Mouse (Mus musculus) neural tube, embryonic 10.5 days (tissue): ENCODE data around the gene Nup214.

ENCODE experiments used
- DNase-seq: peaks from one replicate; pipeline ENCODE4 v3.0.0-alpha.2; 2017; ENCODE audit warnings: low spot score; ENCODE audit errors: extremely low spot score

Gene Nup214

DNA sequence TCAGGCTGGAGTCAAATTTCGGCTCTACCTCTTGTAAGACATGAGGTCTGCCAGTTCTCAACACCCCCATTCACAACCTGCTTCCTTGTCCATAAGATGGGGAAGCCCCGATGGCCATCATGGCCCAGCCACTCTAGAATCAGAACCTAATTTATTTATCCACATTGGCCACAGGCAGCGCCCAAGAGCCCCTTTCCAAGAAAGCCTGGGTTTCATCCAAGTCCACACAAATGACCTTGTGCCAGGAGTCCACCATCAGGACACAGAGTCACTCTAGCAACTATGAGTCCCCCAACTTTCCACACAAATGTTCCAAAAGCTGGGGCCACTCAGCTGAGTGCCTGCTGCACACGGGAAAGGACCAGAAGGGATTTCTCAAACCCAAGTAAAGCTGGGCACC is 91.8 kb downstream of the Nup214 start:
- DNase-seq: no peak

DNA sequence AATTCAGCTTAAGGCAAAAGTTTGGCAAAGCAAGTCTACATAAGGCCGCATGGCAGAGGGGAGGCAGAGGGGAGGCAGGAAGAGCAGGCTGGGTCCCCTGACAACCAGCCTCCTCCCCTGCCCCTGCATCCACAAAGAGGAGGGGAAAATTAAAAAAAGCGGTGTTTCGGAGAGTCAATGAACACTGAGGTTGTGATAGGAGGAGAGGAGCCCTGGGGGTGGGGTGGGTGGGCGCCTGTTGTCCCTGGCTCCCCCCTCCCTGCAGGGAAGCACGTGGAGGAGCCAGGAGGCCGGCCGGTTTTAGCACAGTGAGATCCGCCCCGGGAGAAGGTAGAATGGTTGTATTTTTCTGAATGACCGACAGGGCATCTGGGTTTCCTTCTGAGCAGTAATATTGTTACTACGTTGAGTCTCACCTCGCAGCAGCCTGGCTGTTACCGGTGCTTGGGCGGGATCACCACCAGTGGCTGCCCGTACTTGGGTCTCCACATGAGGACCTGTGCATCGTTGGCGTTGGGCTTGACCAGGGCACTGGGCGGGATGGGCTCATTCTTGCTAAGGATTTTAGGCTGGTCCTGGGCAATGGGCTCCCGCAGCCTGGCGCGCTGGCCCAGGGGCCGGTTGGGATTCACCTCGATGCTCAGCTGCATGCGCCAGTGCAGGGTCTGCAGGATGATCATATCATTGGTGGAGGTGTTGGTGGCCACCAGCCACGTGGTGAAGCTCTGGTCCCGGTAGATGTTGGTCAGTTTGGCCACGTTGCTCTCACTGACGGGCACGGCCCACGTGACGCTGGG is 94.8 kb downstream of the Nup214 start:
- no peak for DNase-seq

DNA sequence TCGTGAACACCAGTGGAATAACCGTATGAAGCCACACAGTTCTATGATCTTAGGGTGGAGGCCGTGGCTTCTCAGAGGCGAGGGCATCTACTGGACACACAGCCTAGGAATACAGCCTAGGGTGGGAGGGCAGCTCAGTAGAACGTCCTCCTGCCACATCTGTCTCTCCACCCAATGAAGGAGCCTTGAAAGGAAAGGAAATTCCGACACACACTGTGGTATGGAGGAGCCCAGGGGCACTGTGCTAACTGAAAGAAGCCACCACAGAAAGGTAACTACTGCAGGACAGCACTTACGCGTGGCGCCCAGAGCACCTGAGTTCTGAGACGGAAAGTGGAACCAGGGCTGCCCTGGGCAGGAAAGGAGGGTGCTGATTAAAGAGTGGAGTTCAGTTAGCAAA is 96.5 kb downstream of the Nup214 start:
- no peak for DNase-seq

DNA sequence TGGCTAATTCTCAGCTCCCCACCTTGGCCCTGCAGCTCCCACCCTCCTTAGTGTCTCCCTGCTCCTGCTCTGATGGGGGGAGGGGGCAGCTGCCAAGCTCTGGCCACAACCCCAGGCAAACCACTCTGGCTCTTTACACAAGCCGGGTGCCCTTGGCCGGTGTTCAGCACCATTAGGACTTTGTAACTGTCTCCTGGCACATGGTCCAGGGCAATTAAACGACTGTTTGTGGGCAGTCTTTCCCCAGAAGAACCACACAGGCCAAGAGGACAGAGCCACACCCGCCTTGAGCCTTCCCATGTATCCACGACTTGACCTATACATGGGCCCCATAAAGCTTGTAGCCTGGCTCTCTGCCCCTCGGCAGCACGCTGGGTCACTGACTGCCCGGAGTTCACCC is 100.2 kb downstream of the Nup214 start:
- no peak for DNase-seq

DNA sequence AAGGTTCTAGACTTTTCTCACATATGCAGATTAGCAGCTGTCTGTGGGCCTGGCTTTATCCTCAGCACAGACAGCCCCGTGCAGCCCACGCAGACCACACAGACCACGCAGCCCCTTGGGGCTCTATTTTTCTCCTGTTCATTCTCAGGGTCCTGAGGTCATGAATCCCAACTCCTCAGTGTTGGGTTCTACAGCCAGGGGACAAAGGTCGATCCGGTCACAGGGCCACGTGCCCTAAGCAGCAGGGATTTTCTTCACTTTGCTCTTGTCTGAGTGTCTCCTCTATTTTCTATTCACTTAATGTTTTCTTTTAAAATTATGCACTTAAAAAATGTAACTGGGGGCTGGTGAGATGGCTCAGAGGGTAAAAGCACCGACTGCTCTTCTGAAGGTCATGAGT is 101.1 kb downstream of the Nup214 start:
- DNase-seq: no peak

DNA sequence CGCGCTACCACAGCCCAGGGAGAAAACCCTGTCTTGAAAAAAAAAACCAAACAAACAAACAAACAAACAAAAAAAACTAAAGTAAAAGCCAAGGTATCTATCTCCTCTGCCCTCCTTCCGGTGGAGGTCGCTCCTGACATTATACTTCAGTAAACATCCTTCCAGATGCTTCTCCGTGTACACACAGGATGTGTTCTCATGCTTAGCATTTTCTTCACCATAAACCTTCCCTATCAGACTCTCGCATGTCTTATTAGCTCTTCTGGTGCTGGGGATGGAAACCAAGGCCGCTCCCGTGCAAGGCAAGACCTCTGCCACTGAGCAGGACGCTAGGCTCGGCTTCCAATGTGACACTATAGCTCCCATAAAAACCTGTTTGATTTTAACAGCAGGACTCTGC is 103.5 kb downstream of the Nup214 start:
- DNase-seq: no peak

DNA sequence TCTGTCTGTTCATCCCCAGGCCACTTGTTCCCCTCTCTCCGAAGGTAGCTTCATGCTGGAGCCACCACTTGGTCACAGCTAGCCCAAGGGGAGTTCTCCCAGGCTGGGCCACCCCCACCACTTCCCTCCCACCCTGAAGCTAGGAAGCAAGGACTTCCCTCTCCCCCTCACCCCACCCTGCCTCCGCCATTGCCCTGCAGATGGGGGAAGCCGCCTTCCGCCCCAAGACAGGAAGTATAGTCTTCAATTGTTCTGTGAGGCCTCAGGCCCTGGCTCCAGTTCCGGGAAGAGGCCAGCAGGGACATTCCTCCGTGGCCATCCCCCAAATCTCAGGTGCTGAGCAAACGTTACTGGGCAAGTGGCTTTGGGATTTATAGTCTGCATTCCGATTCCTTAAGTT is 104.3 kb downstream of the Nup214 start:
- no peak for DNase-seq

DNA sequence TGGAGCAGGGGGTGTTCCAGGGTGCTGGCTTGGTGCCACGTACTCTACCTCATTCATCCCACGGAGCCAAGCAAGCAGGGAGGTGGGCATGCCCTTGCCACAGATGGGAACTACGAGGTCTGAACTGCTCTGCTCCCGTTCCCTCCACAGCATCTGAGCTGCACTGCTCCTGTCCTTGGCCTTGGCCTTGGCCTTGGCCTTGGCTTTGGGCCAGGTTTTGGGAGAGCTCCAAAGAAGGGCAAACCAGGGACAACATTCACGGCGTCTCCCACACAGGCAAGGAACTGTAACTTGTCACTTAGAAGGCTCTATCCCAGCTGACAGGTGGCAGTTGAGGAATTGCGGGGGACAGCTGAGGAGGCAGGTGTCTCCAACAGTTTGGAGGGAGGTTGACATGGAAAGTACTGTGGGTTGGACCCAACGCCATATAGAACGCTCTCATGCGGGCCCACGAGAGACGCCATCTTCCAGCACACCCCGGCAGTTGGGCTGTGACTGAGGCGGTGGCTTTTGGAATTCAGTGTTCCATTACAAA is 105.0 kb downstream of the Nup214 start:
- no peak for DNase-seq

DNA sequence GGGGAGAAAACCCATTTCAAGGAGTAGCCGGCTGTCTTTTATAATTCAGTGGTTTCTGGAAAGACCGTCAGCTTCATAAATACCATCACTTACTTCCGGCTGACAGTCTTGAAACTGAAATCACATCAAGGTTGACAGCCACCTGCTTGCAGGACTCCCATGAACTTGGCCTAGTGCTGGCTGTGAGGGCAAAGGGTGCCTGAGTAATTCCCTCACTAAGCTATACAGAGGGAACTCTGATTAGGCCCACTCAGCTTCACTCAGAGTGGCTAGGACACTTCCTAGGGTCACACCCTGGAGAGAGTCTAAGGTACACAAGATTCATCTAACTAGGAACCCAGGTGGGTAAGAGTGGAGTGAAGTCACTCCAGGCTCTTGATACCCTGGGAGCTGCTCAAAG is 106.4 kb downstream of the Nup214 start:
- no peak for DNase-seq

DNA sequence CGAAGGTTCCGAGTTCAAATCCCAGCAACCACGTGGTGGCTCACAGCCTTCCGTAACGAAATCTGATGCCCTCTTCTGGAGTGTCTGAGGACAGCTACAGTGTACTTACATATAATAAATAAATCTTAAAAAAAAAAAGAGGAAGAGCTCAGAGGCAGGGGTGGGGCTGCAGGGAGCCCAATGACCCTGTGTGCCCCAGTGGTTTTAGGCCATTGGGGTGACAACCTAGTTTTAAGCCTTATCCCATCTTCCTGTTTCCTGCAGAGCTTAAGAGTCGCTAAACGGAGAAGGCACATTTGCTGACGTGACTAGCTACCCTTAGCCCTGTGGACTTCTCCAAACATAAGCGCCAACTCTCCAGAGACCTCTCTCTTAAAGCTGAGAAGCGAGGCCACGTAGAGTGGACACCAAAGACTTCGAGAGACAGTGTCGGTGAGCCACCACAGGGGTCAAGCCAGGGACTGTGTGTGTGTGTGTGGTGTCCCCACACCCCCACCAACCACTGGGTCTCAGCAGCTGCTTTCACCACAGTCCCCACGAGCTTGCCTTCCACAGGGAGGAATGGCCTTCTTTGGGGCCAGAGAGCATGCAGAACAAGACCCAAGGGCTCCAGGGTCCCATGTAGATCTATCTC is 107.2 kb downstream of the Nup214 start:
- DNase-seq: no peak

DNA sequence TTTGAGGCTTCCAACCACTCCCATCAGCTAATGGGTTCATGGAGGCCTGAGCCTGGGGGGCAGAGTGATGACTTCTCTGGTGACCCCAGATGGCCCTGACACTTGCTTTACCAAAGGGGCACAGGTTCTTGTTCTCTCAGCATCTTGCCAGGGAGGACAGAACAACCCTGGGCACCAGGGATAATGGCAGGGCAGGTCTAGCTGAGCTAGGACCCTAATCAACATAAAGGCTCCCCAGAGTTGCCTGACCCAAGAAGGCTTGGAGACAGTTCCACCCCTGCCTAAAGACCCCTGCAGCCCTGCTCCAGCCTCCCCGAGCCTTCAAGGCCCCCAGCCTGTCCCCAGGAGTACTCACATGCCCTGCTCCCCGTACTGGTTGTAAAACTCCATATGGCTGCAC is 108.0 kb downstream of the Nup214 start:
- no peak for DNase-seq

DNA sequence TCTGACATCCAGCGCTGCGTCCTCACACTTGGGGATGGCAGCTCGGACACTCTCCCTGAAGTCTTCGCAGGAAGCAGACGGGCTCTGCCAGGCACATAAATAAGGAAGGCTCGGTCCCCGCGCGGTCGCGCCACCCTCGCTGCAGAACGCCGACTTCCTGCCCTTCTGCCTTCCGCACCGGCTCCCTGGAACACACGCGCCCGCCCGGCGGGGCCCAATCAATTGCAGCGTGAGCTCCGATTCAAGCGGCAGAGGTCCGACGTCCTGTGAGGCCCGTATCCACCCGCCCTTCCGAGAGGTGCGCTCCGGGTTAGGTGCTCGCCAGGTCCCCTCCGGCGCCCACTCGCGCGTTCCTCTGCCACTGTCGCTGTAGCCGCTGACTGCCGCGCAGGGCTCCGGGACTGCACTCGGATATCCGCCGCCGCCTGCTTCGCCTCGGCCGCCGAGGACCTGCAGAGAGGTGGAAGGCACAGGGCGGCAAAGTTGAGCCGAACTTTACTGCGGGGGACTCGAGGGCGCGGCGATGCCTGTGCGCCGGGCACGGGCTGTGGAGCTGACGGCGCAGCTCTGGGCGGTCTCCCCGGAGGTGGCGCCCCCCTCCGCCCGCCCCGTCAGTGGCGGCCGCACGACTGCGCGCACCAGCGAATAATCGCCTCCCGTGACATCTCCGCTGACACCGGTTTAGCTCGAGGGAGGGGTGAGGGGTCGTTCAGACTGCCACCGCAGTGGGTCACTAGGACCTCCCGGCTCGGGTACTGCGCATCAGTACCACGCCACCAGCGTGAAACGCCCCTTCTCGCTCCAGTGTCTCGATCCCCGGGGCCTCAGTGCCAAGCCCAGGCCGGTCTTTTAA is 109.1 kb downstream of the Nup214 start:
- peak; percentile 57 for DNase-seq

DNA sequence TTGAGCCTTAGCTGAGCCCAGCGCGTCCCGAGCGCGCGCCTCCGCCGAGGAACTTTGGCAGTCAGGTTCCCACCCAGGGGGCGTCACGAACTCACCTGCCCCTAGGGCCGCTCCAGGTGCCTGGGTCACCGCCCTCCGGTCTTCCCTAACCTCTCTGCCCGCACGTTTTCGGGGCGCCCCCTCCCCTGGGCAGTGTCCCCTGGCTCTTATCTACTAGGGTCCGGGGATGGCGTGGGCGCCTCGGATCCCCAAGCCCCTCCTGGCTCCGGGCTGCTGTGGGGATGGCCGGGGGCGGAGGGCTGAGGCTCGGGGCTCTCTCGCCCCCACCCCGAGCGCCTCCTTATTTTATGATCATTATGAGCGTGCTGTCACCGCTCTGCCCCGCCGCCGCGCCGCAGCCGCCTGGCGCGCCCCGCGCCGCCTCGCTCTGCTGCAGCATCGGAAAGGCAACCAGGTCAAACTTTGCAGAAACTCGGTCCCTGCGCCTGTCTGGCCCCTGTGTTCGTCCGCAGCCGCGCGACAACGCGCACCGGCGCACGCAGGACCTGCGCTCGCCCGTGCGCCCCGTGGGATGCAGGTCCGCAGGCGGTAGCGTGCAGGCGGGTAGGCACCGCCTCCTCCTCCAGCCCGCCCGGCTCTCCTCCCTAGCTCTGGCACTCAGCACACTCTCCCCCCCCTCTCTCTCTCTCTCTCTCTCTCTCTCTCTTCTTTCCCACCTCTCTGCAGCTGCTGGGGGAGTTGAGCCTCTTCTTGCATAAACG is 110.1 kb downstream of the Nup214 start, which contains the start of gene Fam78a:
Gene Fam78a, minus strand, starts transcription at position 747 of the 761 bp plus-strand sequence.
- peak; percentile 63 for DNase-seq

DNA sequence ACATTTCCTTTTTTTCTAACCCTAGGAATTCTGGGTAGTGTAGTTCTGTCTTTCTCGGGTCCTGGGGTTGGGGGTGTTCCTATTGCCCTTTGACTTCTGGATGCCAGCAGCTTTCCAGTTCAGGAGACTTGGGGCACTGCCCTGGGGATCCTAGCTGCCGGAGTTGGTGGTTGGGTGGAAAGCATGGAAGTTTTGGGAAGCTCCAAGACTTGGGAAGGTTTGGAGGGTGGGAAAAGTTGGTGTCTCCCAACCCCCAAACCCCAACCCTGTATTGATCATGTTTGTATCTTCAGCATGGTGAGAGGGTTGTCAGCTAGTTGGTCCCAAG is 110.6 kb downstream of the Nup214 start:
- DNase-seq: no peak

DNA sequence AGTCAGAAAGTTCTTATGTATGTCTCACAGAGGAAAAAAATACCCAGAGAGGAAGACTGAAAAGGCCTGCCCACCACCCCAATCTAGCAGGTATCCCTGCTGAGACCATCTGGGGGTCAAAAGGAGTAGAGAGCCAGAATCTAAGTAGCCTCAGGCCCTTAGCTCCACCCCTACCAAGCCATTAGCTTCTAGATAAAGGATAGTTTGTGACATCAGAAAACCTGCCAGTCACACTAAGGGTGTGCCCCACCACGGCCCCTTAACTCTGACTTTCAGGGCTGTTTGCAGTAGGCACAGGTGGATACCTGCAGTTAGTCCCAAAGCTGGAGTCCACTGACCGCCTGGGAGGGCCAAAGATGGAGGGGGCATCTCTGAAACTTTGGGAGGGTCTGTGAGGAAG is 111.0 kb downstream of the Nup214 start:
- DNase-seq: no peak

DNA sequence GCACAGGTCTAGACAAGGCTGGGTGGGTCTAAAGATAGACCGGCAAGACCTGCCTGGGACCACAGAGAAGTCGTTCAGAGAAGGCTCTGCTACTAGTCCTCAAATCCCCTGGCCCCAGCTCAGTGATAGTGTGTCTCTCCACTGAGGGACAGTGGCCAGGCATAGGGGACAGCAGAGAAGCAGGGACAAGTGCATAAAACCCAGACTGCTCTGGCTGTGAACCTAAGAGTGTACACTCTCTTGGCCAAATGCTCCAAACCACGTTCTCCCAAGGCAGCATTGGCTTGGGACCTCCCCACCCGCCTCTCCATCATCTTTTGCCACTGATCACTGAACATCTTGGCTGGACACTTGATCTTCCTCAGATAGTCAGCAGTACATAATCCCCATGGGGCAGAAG is 113.4 kb downstream of the Nup214 start:
- DNase-seq: no peak

DNA sequence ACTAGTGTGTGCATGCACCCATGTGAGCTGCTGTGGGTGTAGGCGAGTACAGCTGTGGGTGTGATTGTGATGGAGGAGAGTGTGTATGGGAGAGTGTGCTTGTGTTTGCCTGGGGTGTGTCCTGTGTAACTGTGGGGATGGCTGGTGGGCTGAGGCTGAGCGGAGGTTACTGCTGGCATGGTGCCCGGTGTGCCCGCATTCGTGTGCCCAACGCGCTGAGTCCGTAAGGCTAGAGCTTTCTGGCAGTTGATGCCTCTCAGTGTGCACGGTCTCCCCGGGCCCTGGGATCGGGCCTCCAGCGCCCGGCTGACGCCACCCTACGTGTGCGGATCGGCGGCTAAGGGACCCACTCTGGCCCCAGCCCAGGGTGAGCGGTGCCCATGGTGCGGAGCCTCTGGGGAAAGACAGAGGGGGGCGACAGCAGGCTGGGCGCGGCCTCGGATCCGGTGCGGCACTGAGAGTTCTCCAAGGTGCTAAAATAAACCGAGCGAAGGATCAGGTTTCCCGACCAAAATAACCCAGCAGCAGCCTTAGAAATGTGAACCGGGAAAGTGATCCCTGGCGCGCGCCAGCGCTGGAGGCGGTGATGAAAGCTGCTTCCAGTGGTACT is 114.2 kb downstream of the Nup214 start:
- no peak for DNase-seq

DNA sequence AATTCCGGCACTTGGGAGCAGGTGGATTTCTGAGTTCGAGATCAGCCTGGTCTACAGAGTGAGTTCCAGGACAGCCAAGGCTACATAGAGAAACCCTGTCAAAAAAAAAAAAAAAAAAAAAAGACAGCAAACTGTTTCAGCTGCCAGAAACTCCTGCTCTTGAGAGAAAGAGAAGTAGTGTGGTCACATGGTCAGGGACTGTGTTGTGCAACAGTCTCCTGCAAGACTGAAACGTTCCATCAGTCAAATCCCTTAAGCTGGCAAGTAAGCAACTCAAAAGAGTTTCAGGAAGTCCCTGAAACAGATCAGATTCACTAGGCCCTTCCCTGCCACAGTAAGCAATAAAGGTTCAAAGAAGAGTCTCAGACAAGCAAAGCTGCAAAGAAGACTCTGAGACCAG is 115.4 kb downstream of the Nup214 start:
- no peak for DNase-seq

DNA sequence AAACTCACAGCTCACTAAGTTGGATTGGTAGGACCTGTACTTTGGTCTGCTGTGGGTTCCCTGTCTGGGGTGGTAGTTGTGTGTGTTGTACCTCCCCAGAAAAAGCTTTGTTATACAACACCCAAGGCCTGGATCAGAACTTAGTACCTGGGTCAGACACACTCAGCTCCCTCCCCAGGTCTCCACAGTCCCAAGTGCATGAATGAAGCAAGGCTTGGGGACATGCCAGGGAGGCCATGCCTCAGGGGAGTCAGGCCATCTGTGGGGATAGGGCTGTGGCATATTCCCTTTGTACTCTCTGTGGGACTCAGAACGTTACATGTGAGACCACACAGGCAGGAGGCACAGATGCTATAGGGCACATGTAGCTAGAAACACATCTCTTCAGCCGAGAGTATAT is 115.9 kb downstream of the Nup214 start:
- no peak for DNase-seq

DNA sequence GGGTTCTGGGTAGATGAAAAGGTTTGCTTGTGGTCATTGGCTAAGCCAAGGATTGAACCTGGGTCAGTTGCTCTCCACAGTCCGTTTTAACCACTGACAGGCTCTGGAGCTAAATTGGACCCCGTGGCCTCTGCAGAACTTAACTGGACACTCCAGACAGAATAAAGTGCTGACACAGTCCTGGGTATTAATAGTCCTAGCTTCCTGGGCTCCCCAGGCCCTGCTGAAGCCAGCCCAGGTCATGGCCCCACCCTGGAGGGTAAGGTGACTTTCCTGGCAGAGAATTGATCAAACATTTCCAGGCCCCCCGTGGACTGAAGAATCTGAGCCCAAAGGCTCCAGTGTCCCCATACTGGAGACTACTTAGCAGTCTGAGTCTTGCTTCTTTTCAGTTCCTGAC is 117.7 kb downstream of the Nup214 start:
- DNase-seq: no peak
